Mouse (Mus musculus): Measurements from ENCODE around the gene Syna.

DNA sequence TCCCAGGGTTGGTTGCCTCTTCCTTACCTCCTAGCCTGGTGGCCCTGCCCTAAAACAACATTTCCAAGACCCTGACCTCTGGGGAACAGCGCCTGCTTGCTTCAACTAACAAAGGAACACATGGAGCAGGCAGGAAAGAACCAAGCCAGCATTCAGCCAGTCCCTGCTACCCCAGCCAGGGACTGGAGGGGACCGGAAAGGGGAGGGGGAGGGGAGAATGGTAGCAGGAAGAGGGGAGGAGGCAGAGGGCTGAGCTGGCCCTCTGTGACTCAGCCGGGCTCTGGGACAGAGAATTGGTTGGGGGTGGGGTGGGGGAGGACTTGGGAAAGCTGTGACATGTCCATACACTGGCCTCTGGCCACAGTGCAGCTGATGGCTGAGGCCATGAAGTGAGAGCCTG is 20.1 kb downstream of the Syna start:
- TF ChIP-seq POLR2A (IDR thresholded peaks at IDR 0.05; ENCODE audit: borderline replicate concordance, control insufficient read depth, low read depth, low read length): no peak
- no peak for TF ChIP-seq CTCF (IDR thresholded peaks at IDR 0.05; ENCODE audit: control insufficient read depth, insufficient read depth, low read length)
